Mouse (Mus musculus): ENCODE data around the gene AL607142.1. TPM values are rescaled to one million over a fixed set of nuclear protein-coding genes. Genes with fewer than 3 reads are reported as not detected.

AL607142.1 gene
- not detected for polyA plus RNA-seq (2021)

GRCm38 (mm10) chr4:120064696-120065095 is at the start of gene AL607142.1:
AL607142.1 (plus strand) TSS chr4:120064996.
- ChIA-PET CTCF (no interaction called here), POLR2A (no interaction called here)
- no peak for ATAC-seq
- in situ Hi-C loops (cut with MboI; ENCODE audit: low pct_unique_long_range_greater_than_20kb): no loop called here
- no peaks in the 10 kb centered on the region for H3K27me3 ChIP-seq
- no peak for DNase-seq (ENCODE audit: low read depth, low spot score)
- no peak for TF ChIP-seq CTCF (IDR thresholded peaks at IDR 0.05)

- CTCF ChIA-PET: no interaction called here
- POLR2A ChIA-PET: no interaction called here
- TF ChIP-seq CTCF (IDR thresholded peaks at IDR 0.05): no peak
- ATAC-seq: no peak
- in situ Hi-C loops (cut with MboI; ENCODE audit: low pct_unique_long_range_greater_than_20kb): no loop called here
- H3K27me3 ChIP-seq: no peaks in the 10 kb centered on the region
- no peak for DNase-seq (ENCODE audit: low read depth, low spot score)
These were observed 46.4 kb upstream of the AL607142.1 start for GRCm38 (mm10) chr4:120018426-120018825.

- DNase-seq (ENCODE audit: low read depth, low spot score): no peak
- ChIA-PET POLR2A (no interaction called here), CTCF (no interaction called here)
- no peak for ATAC-seq
- H3K27me3 ChIP-seq: no peaks in the 10 kb centered on the region
- no peak for TF ChIP-seq CTCF (IDR thresholded peaks at IDR 0.05)
- in situ Hi-C loops (cut with MboI; ENCODE audit: low pct_unique_long_range_greater_than_20kb): no loop called here
These were observed 42.4 kb upstream of the AL607142.1 start for GRCm38 (mm10) chr4:120022392-120022791.

- CTCF ChIA-PET: no interaction called here
- TF ChIP-seq CTCF (IDR thresholded peaks at IDR 0.05): no peak
- POLR2A ChIA-PET: no interaction called here
- DNase-seq (ENCODE audit: low read depth, low spot score) (no peak), ATAC-seq (no peak)
- H3K27me3 ChIP-seq: no peaks in the 10 kb centered on the region
- in situ Hi-C loops (cut with MboI; ENCODE audit: low pct_unique_long_range_greater_than_20kb): no loop called here
These were observed 41.5 kb upstream of the AL607142.1 start for GRCm38 (mm10) chr4:120023221-120023840.

GRCm38 (mm10) chr4:120024071-120024470 is 40.7 kb upstream of the AL607142.1 start:
- no peaks in the 10 kb centered on the region for H3K27me3 ChIP-seq
- ATAC-seq (no peak), DNase-seq (ENCODE audit: low read depth, low spot score) (no peak)
- ChIA-PET CTCF (no interaction called here), POLR2A (no interaction called here)
- in situ Hi-C loops (cut with MboI; ENCODE audit: low pct_unique_long_range_greater_than_20kb): no loop called here
- no peak for TF ChIP-seq CTCF (IDR thresholded peaks at IDR 0.05)

GRCm38 (mm10) chr4:120027671-120028070 is 37.1 kb upstream of the AL607142.1 start:
- no peak for ATAC-seq
- TF ChIP-seq CTCF (IDR thresholded peaks at IDR 0.05): no peak
- CTCF ChIA-PET: no interaction called here
- peak; percentile 4 for DNase-seq (ENCODE audit: low read depth, low spot score)
- in situ Hi-C loops (cut with MboI; ENCODE audit: low pct_unique_long_range_greater_than_20kb): no loop called here
- POLR2A ChIA-PET: no interaction called here
- H3K27me3 ChIP-seq: no peaks in the 10 kb centered on the region

- ChIA-PET POLR2A (interaction anchor here (1.2 to 1.7 kb wide), 2 partner anchors 12 to 13 kb away, joined by 3 to 8 read pairs; no protein-coding TSS in a partner anchor), CTCF (interaction anchor here (1.5 kb wide), 1 partner anchor 24 kb away, joined by 5 read pairs; no protein-coding TSS in a partner anchor)
- DNase-seq (ENCODE audit: low read depth, low spot score): peak; percentile 44
- no peaks in the 10 kb centered on the region for H3K27me3 ChIP-seq
- in situ Hi-C loops (cut with MboI; ENCODE audit: low pct_unique_long_range_greater_than_20kb): no loop called here
- peak; percentile 67 for ATAC-seq
- TF ChIP-seq CTCF (IDR thresholded peaks at IDR 0.05): no peak
These were observed 34.9 kb upstream of the AL607142.1 start for GRCm38 (mm10) chr4:120029937-120030336.

- H3K27me3 ChIP-seq: no peaks in the 10 kb centered on the region
- ChIA-PET CTCF (interaction anchor here (1.2 kb wide), 1 partner anchor 10 kb away, joined by 4 read pairs; no protein-coding TSS in a partner anchor), POLR2A (interaction anchor here (1.0 kb wide), 1 partner anchor 31 kb away, joined by 3 read pairs; no protein-coding TSS in a partner anchor)
- peak; percentile 24 for ATAC-seq
- no peak for DNase-seq (ENCODE audit: low read depth, low spot score)
- in situ Hi-C loops (cut with MboI; ENCODE audit: low pct_unique_long_range_greater_than_20kb): no loop called here
- TF ChIP-seq CTCF (IDR thresholded peaks at IDR 0.05): no peak
These were observed 32.3 kb upstream of the AL607142.1 start for GRCm38 (mm10) chr4:120032320-120032983.

GRCm38 (mm10) chr4:120032984-120033355 is 31.8 kb upstream of the AL607142.1 start:
- no peak for DNase-seq (ENCODE audit: low read depth, low spot score)
- ATAC-seq: no peak
- POLR2A ChIA-PET: no interaction called here
- CTCF ChIA-PET: no interaction called here
- no peak for TF ChIP-seq CTCF (IDR thresholded peaks at IDR 0.05)
- H3K27me3 ChIP-seq: no peaks in the 10 kb centered on the region
- in situ Hi-C loops (cut with MboI; ENCODE audit: low pct_unique_long_range_greater_than_20kb): no loop called here

- ATAC-seq: no peak
- no peak for TF ChIP-seq CTCF (IDR thresholded peaks at IDR 0.05)
- H3K27me3 ChIP-seq: no peaks in the 10 kb centered on the region
- ChIA-PET POLR2A (no interaction called here), CTCF (no interaction called here)
- no peak for DNase-seq (ENCODE audit: low read depth, low spot score)
- in situ Hi-C loops (cut with MboI; ENCODE audit: low pct_unique_long_range_greater_than_20kb): no loop called here
These were observed 28.5 kb upstream of the AL607142.1 start for GRCm38 (mm10) chr4:120036294-120036693.

GRCm38 (mm10) chr4:120037007-120037406 is 27.8 kb upstream of the AL607142.1 start:
- no peak for ATAC-seq
- no peak for DNase-seq (ENCODE audit: low read depth, low spot score)
- no peaks in the 10 kb centered on the region for H3K27me3 ChIP-seq
- TF ChIP-seq CTCF (IDR thresholded peaks at IDR 0.05): no peak
- CTCF ChIA-PET: no interaction called here
- POLR2A ChIA-PET: no interaction called here
- in situ Hi-C loops (cut with MboI; ENCODE audit: low pct_unique_long_range_greater_than_20kb): no loop called here

All from Patski (cell line).